Mouse (Mus musculus) layer of hippocampus, postnatal 10 days (tissue): ENCODE data around the gene Aff4. TPM values are rescaled to one million over a fixed set of nuclear protein-coding genes. Genes with fewer than 3 reads are reported as not detected.
A peak's percentile ranks its signal among the peaks of the same experiment; 100 is the strongest.
"Not testable (repeated sequence)": the region's sequence is repeated elsewhere in the genome, so short reads cannot be mapped to it uniquely, and the experiment has no call there.

Source experiments
- DNase-seq, 2 experiments: peaks; one replicate each; pipeline ENCODE4 v3.0.0; 2021; ENCODE audit warnings: low spot score in 2 of 2
- long read RNA-seq: library from polyadenylated mRNA; stranded (forward); transcript quantifications from one replicate; pipeline ENCODE4 v2.0.0, GENCODE M21; 2023
- total RNA-seq, 2 experiments: library from RNA; stranded (reverse); gene quantifications; 2 replicates each; pipeline ENCODE4 v1.2.3; 2021

The Aff4 gene
- 100 to 1,000 TPM; 161 to 222 TPM for total RNA-seq
- long read RNA-seq, full-length matches to known transcripts: 1 of 27 reads
- long read RNA-seq, partial matches to known transcripts: 2 of 27 reads
- long read RNA-seq, other reads (novel, unspliced or antisense): 24 of 27 reads

- peak; percentile 80 to 89 for DNase-seq
Measured at GRCm38 (mm10) chr11:53350291-53351223, at the start of gene Aff4. Gene Aff4, plus strand, starts transcription at chr11:53350833.

- no peak for DNase-seq
Measured at GRCm38 (mm10) chr11:53301167-53301515, 49.5 kb upstream of the Aff4 start.

GRCm38 (mm10) chr11:53304044-53304840, 46.4 kb upstream of the Aff4 start:
- DNase-seq: no peak

GRCm38 (mm10) chr11:53306965-53307364, 43.7 kb upstream of the Aff4 start:
- DNase-seq: no peak

- DNase-seq: no peak
Measured at GRCm38 (mm10) chr11:53307558-53308065, 43.0 kb upstream of the Aff4 start.

- DNase-seq: no peak
Measured at GRCm38 (mm10) chr11:53308251-53308864, 42.3 kb upstream of the Aff4 start.

GRCm38 (mm10) chr11:53308884-53309310, 41.7 kb upstream of the Aff4 start:
- DNase-seq: no peak

- DNase-seq: no peak
Measured at GRCm38 (mm10) chr11:53311385-53311784, 39.2 kb upstream of the Aff4 start.

- not testable (repeated sequence) for DNase-seq
Measured at GRCm38 (mm10) chr11:53312823-53313222, 37.8 kb upstream of the Aff4 start.

- DNase-seq: no peak
Measured at GRCm38 (mm10) chr11:53314770-53315173, 35.9 kb upstream of the Aff4 start.

GRCm38 (mm10) chr11:53316996-53317395, 33.6 kb upstream of the Aff4 start:
- DNase-seq: no peak

- no peak for DNase-seq
Measured at GRCm38 (mm10) chr11:53318041-53318440, 32.6 kb upstream of the Aff4 start.

GRCm38 (mm10) chr11:53318568-53318967, 32.1 kb upstream of the Aff4 start:
- not testable (repeated sequence) for DNase-seq

GRCm38 (mm10) chr11:53319867-53320266, 30.8 kb upstream of the Aff4 start:
- DNase-seq: not testable (repeated sequence)

- peak; percentile 77 to 85 for DNase-seq
Measured at GRCm38 (mm10) chr11:53324512-53324968, 26.1 kb upstream of the Aff4 start, which contains the start of gene Zcchc10. Gene Zcchc10, plus strand, starts transcription at chr11:53324679.

- no peak for DNase-seq
Measured at GRCm38 (mm10) chr11:53330325-53330724, 20.3 kb upstream of the Aff4 start.

- DNase-seq: no peak
Measured at GRCm38 (mm10) chr11:53331121-53331520, 19.5 kb upstream of the Aff4 start.

GRCm38 (mm10) chr11:53332076-53332680, 18.5 kb upstream of the Aff4 start:
- no peak for DNase-seq

GRCm38 (mm10) chr11:53335505-53336181, 15.0 kb upstream of the Aff4 start:
- DNase-seq: no peak

- no peak for DNase-seq
Measured at GRCm38 (mm10) chr11:53336182-53336571, 14.5 kb upstream of the Aff4 start.
